Mouse (Mus musculus) CD4-positive, CD25-positive, alpha-beta regulatory T cell (primary cell): ENCODE results near the gene Gm4303. TPM values are rescaled to one million over a fixed set of nuclear protein-coding genes. Genes with fewer than 3 reads are reported as not detected.

ENCODE experiments used
- polyA plus RNA-seq: library from polyadenylated mRNA; unstranded; fragments of 100-300 nt; shearing (Covaris generic); gene quantifications from one replicate; pipeline ENCODE4 v1.2.1, GENCODE M21; 2017

Gm4303 gene
- not detected for polyA plus RNA-seq

GRCm38 (mm10) chr10:100345672-100346071 lies at the start of gene Gm4303:
Gene Gm4303, plus strand, starts transcription at chr10:100345972.

DNA sequence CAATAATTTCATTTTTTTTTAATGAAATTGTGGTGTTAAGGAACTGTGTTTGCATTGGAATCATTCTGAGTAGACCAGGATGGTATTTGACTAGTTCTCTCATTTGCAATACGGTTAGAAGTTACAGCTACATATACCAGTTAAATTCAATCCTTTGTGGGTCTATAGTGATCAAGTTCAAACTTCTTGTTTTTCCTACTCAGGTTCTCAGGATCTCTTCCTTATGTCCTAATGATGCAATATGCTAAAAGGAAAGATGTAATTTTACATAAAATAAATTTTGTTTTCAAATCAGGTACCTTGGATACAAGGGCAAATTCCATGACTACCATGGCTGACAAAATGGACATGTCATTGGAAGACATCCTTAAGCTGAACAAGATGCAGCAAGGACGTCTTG lies 10.4 kb upstream of the Gm4303 start, which contains the start of gene Gm4301:
TSS of gene Gm4301 (plus strand) at position 301 of the 400 bp plus-strand sequence.

DNA sequence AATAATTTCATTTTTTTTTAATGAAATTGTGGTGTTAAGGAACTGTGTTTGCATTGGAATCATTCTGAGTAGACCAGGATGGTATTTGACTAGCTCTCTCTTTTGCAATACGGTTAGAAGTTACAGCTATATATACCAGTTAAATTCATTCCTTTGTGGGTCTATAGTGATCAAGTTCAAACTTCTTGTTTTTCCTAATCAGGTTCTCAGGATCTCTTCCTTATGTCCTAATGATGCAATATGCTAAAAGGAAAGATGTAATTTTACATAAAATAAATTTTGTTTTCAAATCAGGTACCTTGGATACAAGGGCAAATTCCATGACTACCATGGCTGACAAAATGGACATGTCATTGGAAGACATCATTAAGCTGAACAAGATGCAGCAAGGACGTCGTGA lies 5.2 kb upstream of the Gm4303 start, which contains the start of gene Gm4302:
TSS of gene Gm4302 (plus strand) at position 301 of the 400 bp plus-strand sequence.

DNA sequence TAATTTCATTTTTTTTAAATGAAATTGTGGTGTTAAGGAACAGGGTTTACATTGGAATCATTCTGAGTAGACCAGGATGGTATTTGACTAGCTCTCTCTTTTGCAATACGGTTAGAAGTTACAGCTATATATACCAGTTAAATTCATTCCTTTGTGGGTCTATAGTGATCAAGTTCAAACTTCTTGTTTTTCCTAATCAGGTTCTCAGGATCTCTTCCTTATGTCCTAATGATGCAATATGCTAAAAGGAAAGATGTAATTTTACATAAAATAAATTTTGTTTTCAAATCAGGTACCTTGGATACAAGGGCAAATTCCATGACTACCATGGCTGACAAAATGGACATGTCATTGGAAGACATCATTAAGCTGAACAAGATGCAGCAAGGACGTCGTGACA lies 5.0 kb downstream of the Gm4303 start, which contains the start of gene Gm4305:
TSS of gene Gm4305 (plus strand) at position 301 of the 400 bp plus-strand sequence.

DNA sequence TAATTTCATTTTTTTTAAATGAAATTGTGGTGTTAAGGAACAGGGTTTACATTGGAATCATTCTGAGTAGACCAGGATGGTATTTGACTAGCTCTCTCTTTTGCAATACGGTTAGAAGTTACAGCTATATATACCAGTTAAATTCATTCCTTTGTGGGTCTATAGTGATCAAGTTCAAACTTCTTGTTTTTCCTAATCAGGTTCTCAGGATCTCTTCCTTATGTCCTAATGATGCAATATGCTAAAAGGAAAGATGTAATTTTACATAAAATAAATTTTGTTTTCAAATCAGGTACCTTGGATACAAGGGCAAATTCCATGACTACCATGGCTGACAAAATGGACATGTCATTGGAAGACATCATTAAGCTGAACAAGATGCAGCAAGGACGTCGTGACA lies 15.3 kb downstream of the Gm4303 start, which contains the start of gene Gm4307:
TSS of gene Gm4307 (plus strand) at position 301 of the 400 bp plus-strand sequence.

DNA sequence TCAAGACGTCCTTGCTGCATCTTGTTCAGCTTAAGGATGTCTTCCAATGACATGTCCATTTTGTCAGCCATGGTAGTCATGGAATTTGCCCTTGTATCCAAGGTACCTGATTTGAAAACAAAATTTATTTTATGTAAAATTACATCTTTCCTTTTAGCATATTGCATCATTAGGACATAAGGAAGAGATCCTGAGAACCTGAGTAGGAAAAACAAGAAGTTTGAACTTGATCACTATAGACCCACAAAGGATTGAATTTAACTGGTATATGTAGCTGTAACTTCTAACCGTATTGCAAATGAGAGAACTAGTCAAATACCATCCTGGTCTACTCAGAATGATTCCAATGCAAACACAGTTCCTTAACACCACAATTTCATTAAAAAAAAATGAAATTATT lies 36.7 kb downstream of the Gm4303 start, which contains the start of gene Gm4312:
TSS of gene Gm4312 (minus strand) at position 101 of the 400 bp plus-strand sequence.

Other genes with a start within 250 kb of the Gm4303 start
- gene Gm4301, start 10.3 kb upstream of the Gm4303 start, polyA plus RNA-seq: not detected
- gene Gm4302, start 5.1 kb upstream of the Gm4303 start, polyA plus RNA-seq: not detected
- not detected for gene Gm4305, start 5.1 kb downstream of the Gm4303 start, polyA plus RNA-seq
- gene Gm4307, start 15.4 kb downstream of the Gm4303 start, polyA plus RNA-seq: not detected
- gene Gm4312, start 36.6 kb downstream of the Gm4303 start, polyA plus RNA-seq: not detected
- 3.2 TPM for gene Tmtc3, start 141.4 kb downstream of the Gm4303 start, polyA plus RNA-seq
- 1.6 TPM for gene Cep290, start 141.6 kb downstream of the Gm4303 start, polyA plus RNA-seq
- 8.1 TPM for gene 4930430F08Rik, start 244.5 kb downstream of the Gm4303 start, polyA plus RNA-seq
- not detected for gene 1700017N19Rik, start 244.5 kb downstream of the Gm4303 start, polyA plus RNA-seq